Mouse (Mus musculus): Measurements from ENCODE around the gene Brip1. TPM values are rescaled to one million over a fixed set of nuclear protein-coding genes. Genes with fewer than 3 reads are reported as not detected.
"Not testable (repeated sequence)": the region's sequence is repeated elsewhere in the genome, so short reads cannot be mapped to it uniquely, and the experiment has no call there.

The Brip1 gene
- polyA plus RNA-seq, 1 experiment: 8.2 TPM

GRCm38 (mm10) chr11:86201901-86202675, 1.1 kb upstream of the Brip1 start:
- TF ChIP-seq CTCF (IDR thresholded peaks at IDR 0.05; ENCODE audit: low read depth, low read length) (no peak), POLR2A (IDR thresholded peaks at IDR 0.05; ENCODE audit: borderline replicate concordance, low read depth, low read length) (no peak)
- peaks cover 12% of the 10 kb centered on the region for H3K4me1 ChIP-seq (ENCODE audit: control insufficient read depth, insufficient read depth, low read length)
- H3K27ac ChIP-seq (ENCODE audit: insufficient read depth, low read depth, low read length): peak overlapping the region; percentile 88
- H3K4me3 ChIP-seq (ENCODE audit: insufficient read depth, low read length): peak overlapping the region; percentile 86

- peak overlapping the region; percentile 90 for H3K4me3 ChIP-seq (ENCODE audit: insufficient read depth, low read length)
- H3K4me1 ChIP-seq (ENCODE audit: control insufficient read depth, insufficient read depth, low read length): peaks cover 12% of the 10 kb centered on the region
- TF ChIP-seq POLR2A (IDR thresholded peaks at IDR 0.05; ENCODE audit: borderline replicate concordance, low read depth, low read length): no peak
- no peak for TF ChIP-seq CTCF (IDR thresholded peaks at IDR 0.05; ENCODE audit: low read depth, low read length)
- H3K27ac ChIP-seq (ENCODE audit: insufficient read depth, low read depth, low read length): peak overlapping the region; percentile 37
Measured at GRCm38 (mm10) chr11:86200460-86201021, 452 bp downstream of the Brip1 start.

- Histone ChIP-seq H3K27ac (ENCODE audit: insufficient read depth, low read depth, low read length) (no peak overlapping the region), H3K4me1 (ENCODE audit: control insufficient read depth, insufficient read depth, low read length) (peaks cover 12% of the 10 kb centered on the region), H3K4me3 (ENCODE audit: insufficient read depth, low read length) (peak overlapping the region; percentile 90)
- TF ChIP-seq CTCF (IDR thresholded peaks at IDR 0.05; ENCODE audit: low read depth, low read length): no peak
- TF ChIP-seq POLR2A (IDR thresholded peaks at IDR 0.05; ENCODE audit: borderline replicate concordance, low read depth, low read length): no peak
Measured at GRCm38 (mm10) chr11:86199733-86200132, 1.3 kb downstream of the Brip1 start.

- not testable (repeated sequence) for H3K27ac ChIP-seq (ENCODE audit: insufficient read depth, low read depth, low read length); H3K4me3 ChIP-seq (ENCODE audit: insufficient read depth, low read length); H3K4me1 ChIP-seq (ENCODE audit: control insufficient read depth, insufficient read depth, low read length)
Measured at GRCm38 (mm10) chr11:86185224-86185623, 15.8 kb downstream of the Brip1 start.

GRCm38 (mm10) chr11:86175833-86176232, 25.2 kb downstream of the Brip1 start:
- Histone ChIP-seq H3K4me1 (ENCODE audit: control insufficient read depth, insufficient read depth, low read length) (no peaks in the 10 kb centered on the region), H3K27ac (ENCODE audit: insufficient read depth, low read depth, low read length) (no peak overlapping the region), H3K4me3 (ENCODE audit: insufficient read depth, low read length) (no peak overlapping the region)
- no peak for TF ChIP-seq CTCF (IDR thresholded peaks at IDR 0.05; ENCODE audit: low read depth, low read length)
- TF ChIP-seq POLR2A (IDR thresholded peaks at IDR 0.05; ENCODE audit: borderline replicate concordance, low read depth, low read length): no peak

GRCm38 (mm10) chr11:86174173-86174572, 26.8 kb downstream of the Brip1 start:
- Histone ChIP-seq H3K4me3 (ENCODE audit: insufficient read depth, low read length) (no peak overlapping the region), H3K4me1 (ENCODE audit: control insufficient read depth, insufficient read depth, low read length) (no peaks in the 10 kb centered on the region), H3K27ac (ENCODE audit: insufficient read depth, low read depth, low read length) (no peak overlapping the region)
- peak; percentile 64 for TF ChIP-seq CTCF (IDR thresholded peaks at IDR 0.05; ENCODE audit: low read depth, low read length)
- no peak for TF ChIP-seq POLR2A (IDR thresholded peaks at IDR 0.05; ENCODE audit: borderline replicate concordance, low read depth, low read length)

- Histone ChIP-seq H3K4me1 (ENCODE audit: control insufficient read depth, insufficient read depth, low read length) (no peaks in the 10 kb centered on the region), H3K4me3 (ENCODE audit: insufficient read depth, low read length) (no peak overlapping the region), H3K27ac (ENCODE audit: insufficient read depth, low read depth, low read length) (no peak overlapping the region)
- no peak for TF ChIP-seq CTCF (IDR thresholded peaks at IDR 0.05; ENCODE audit: low read depth, low read length)
- no peak for TF ChIP-seq POLR2A (IDR thresholded peaks at IDR 0.05; ENCODE audit: borderline replicate concordance, low read depth, low read length)
Measured at GRCm38 (mm10) chr11:86170743-86171142, 30.2 kb downstream of the Brip1 start.

- TF ChIP-seq POLR2A (IDR thresholded peaks at IDR 0.05; ENCODE audit: borderline replicate concordance, low read depth, low read length) (no peak), CTCF (IDR thresholded peaks at IDR 0.05; ENCODE audit: low read depth, low read length) (no peak)
- Histone ChIP-seq H3K4me1 (ENCODE audit: control insufficient read depth, insufficient read depth, low read length) (peaks cover 2% of the 10 kb centered on the region; the same call in 1 of the 2 replicates), H3K27ac (ENCODE audit: insufficient read depth, low read depth, low read length) (no peak overlapping the region), H3K4me3 (ENCODE audit: insufficient read depth, low read length) (no peak overlapping the region)
Measured at GRCm38 (mm10) chr11:86160251-86160650, 40.7 kb downstream of the Brip1 start.

GRCm38 (mm10) chr11:86158950-86159349, 42.0 kb downstream of the Brip1 start:
- H3K27ac ChIP-seq (ENCODE audit: insufficient read depth, low read depth, low read length): no peak overlapping the region
- peaks cover 2% of the 10 kb centered on the region; the same call in 1 of the 2 replicates for H3K4me1 ChIP-seq (ENCODE audit: control insufficient read depth, insufficient read depth, low read length)
- no peak overlapping the region for H3K4me3 ChIP-seq (ENCODE audit: insufficient read depth, low read length)
- no peak for TF ChIP-seq CTCF (IDR thresholded peaks at IDR 0.05; ENCODE audit: low read depth, low read length)

- Histone ChIP-seq H3K4me3 (ENCODE audit: insufficient read depth, low read length) (no peak overlapping the region), H3K4me1 (ENCODE audit: control insufficient read depth, insufficient read depth, low read length) (no peaks in the 10 kb centered on the region), H3K27ac (ENCODE audit: insufficient read depth, low read depth, low read length) (no peak overlapping the region)
- TF ChIP-seq POLR2A (IDR thresholded peaks at IDR 0.05; ENCODE audit: borderline replicate concordance, low read depth, low read length) (no peak), CTCF (IDR thresholded peaks at IDR 0.05; ENCODE audit: low read depth, low read length) (no peak)
Measured at GRCm38 (mm10) chr11:86155638-86156037, 45.4 kb downstream of the Brip1 start.
